Mouse (Mus musculus) ES-Bruce4 (cell line): Measurements from ENCODE around the gene Colgalt1. TPM values are rescaled to one million over a fixed set of nuclear protein-coding genes. Genes with fewer than 3 reads are reported as not detected.
A peak's percentile ranks its signal among the peaks of the same experiment; 100 is the strongest.

Source experiments
- H3K27ac ChIP-seq: 2 replicates; pipeline ENCODE4 v1.5.1; 2012; ENCODE audit warnings: low read length, inconsistent platforms; ENCODE audit not compliant: insufficient read depth
- H3K27me3 ChIP-seq: 2 replicates; pipeline ENCODE4 v1.6.1; 2012; ENCODE audit warnings: mild to moderate bottlenecking, low read length, inconsistent platforms; ENCODE audit not compliant: control insufficient read depth, poor library complexity, insufficient read depth, severe bottlenecking
- H3K36me3 ChIP-seq: 2 replicates; pipeline ENCODE4 v1.6.1; 2012; ENCODE audit warnings: inconsistent platforms, mild to moderate bottlenecking, low read length, moderate library complexity; ENCODE audit not compliant: control insufficient read depth, poor library complexity, insufficient read depth, severe bottlenecking
- H3K4me1 ChIP-seq: one replicate; pipeline ENCODE4 v1.8.1; 2011; ENCODE audit warnings: low read length; ENCODE audit not compliant: control insufficient read depth, insufficient read depth
- H3K4me3 ChIP-seq: 2 replicates; pipeline ENCODE4 v1.5.1; 2011; ENCODE audit warnings: low read depth, mild to moderate bottlenecking, low read length
- H3K9ac ChIP-seq: 2 replicates; pipeline ENCODE4 v1.6.1; 2012; ENCODE audit warnings: low read depth, mild to moderate bottlenecking, inconsistent platforms; ENCODE audit not compliant: poor library complexity, severe bottlenecking
- H3K9me3 ChIP-seq: replicated peaks from 2 replicates; pipeline ENCODE4 v1.6.1; 2012; ENCODE audit warnings: mild to moderate bottlenecking, low read length, inconsistent platforms; ENCODE audit not compliant: control insufficient read depth, poor library complexity, insufficient read depth, severe bottlenecking
- CTCF ChIP-seq: IDR thresholded peaks from one replicate; pipeline ENCODE4 v1.8.1; 2011; ENCODE audit warnings: low read depth, low read length
- EP300 ChIP-seq: IDR thresholded peaks from 2 replicates; pipeline ENCODE4 v1.6.1; 2011; ENCODE audit warnings: low read depth, low read length; ENCODE audit not compliant: insufficient read depth
- POLR2A ChIP-seq: IDR thresholded peaks from one replicate; pipeline ENCODE4 v1.8.1; 2011; ENCODE audit warnings: low read length; ENCODE audit not compliant: insufficient read depth
- polyA plus RNA-seq: library from polyadenylated mRNA; stranded (reverse); fragments of >200 nt; gene quantifications from 2 replicates; pipeline ENCODE4 v1.2.4, GENCODE M21; 2011; ENCODE audit warnings: low read depth; ENCODE audit not compliant: missing spikeins, insufficient read depth, insufficient read length

Gene Colgalt1
- polyA plus RNA-seq, 1 experiment: 83.2 TPM

DNA sequence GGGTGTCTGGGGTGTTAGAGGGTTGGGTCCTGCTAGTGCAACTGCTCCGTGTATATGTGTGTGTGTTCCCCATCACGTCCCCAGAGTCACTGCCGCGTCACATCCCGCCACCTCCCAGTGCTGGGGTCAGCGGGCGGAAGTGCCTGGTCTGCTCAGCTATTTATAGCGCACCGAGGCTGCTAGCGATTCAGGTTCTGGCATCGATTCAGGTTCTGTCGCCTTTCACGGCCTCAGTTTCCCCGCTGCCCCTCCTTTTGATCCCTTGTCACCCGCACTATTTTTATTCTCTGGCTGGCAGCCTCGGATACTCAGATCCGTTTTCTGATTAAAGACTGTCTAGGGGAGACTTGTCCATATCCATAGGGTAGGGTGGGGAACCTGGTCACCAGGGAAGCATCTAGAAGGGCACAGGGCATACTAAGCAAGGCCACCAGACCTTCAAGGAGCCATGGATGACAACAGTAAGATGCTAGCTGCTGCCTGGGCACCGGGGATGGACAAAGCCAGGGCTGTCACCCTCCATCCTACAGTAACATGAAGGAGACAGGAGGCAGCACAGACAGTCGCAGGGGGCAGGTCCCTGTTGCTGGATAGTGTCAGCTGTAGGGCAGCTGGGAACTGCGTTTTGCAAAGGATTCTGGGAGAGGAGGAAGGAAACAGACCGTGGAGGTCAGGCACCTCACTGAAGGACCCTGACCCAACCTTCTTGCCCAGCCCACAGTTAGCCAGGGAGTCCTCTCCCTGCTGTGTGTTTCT, 57.6 kb downstream of the Colgalt1 start:
- no peak overlapping the region for H3K27ac ChIP-seq
- peak overlapping the region; percentile 20; the same call in 1 of the 2 replicates for H3K9ac ChIP-seq
- H3K4me1 ChIP-seq: peaks cover 15% of the 10 kb centered on the region
- H3K27me3 ChIP-seq: no peaks in the 10 kb centered on the region
- TF ChIP-seq EP300: no peak
- TF ChIP-seq CTCF: no peak
- TF ChIP-seq POLR2A: no peak
- no peaks in the 10 kb centered on the region for H3K9me3 ChIP-seq
- H3K4me3 ChIP-seq: peak overlapping the region; percentile 26; the same call in 1 of the 2 replicates
- no peaks in the 10 kb centered on the region for H3K36me3 ChIP-seq

DNA sequence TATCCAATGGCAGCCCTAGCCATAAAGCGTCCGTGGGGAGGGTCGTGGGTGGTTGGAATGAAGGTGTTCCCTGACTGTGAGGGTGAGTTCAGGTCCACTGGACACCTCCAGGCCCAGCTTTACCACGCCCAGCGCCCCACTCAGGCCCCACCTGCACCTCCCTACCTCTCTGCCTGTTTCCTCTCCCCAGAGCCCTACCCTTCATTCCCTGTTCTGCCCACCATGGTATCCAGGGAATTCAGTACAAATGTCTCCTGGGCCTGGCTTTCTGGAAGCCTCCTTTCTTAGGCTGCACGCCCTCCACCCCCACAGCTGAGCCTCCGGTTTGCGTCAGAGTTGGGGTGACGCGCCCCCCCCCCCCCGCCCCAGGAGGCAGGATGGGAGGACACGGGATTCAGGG, 59.4 kb downstream of the Colgalt1 start:
- no peaks in the 10 kb centered on the region for H3K36me3 ChIP-seq
- TF ChIP-seq EP300 (no peak), CTCF (no peak), POLR2A (no peak)
- H3K27me3 ChIP-seq: no peaks in the 10 kb centered on the region
- H3K27ac ChIP-seq: 0 out of 2 replicates have a peak overlapping the region, but pooled peaks have one; percentile 33
- no peaks in the 10 kb centered on the region for H3K9me3 ChIP-seq
- peaks cover 14% of the 10 kb centered on the region for H3K4me1 ChIP-seq
- H3K9ac ChIP-seq: peak overlapping the region; percentile 62
- H3K4me3 ChIP-seq: peak overlapping the region; percentile 73

DNA sequence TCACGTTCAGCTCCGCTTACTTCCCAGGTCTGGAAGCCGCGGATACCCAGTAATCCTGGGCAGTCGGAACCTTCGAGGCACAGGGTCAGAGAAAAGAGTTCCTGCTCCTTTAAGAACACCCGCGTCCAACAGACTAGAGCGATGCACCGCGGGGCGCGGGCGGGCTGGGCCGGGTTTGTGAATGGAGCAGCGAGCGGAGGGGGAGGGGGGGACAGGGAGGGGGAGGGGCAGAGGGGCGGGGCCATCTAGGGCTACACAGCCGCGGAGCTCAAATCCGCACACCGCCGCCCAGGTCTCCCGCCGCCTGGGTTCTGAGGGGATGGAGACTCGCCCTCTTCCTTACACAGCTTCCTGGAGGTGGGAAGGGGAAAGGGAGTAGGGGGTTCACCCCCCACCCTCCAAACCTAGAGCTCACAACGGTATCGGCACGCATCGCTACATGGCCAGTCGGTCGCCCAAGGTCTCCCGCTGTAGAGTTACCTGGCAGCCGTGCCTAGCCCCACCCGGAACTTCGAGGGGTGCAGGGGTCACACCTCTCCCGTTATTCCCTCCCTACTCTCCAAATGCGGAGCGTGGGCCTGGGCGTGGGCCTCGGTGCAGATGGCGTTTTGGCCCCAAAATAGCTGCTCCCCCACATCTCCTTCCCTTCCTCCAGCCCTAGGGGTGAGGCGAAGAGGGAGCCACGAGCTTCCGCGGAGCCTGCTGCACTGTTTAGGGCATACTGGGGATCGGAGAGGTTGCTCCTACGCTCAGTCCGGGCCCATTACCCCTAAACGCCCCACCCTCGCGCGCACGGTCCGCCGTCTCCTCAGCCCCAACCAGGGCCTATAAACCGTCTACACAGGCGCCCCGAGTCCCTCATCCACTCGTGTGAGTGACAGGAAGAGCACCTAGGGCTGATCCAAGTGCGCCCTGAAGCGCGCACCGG, 60.1 kb downstream of the Colgalt1 start:
- Histone ChIP-seq H3K9me3 (no peaks in the 10 kb centered on the region), H3K4me1 (peaks cover 15% of the 10 kb centered on the region), H3K36me3 (no peaks in the 10 kb centered on the region), H3K27ac (0 out of 2 replicates have a peak overlapping the region, but pooled peaks have one; percentile 33), H3K27me3 (no peaks in the 10 kb centered on the region), H3K9ac (peak overlapping the region; percentile 62), H3K4me3 (peak overlapping the region; percentile 84)
- no peak for TF ChIP-seq CTCF
- peak; percentile 62; the same call in 1 of the 2 replicates for TF ChIP-seq EP300

DNA sequence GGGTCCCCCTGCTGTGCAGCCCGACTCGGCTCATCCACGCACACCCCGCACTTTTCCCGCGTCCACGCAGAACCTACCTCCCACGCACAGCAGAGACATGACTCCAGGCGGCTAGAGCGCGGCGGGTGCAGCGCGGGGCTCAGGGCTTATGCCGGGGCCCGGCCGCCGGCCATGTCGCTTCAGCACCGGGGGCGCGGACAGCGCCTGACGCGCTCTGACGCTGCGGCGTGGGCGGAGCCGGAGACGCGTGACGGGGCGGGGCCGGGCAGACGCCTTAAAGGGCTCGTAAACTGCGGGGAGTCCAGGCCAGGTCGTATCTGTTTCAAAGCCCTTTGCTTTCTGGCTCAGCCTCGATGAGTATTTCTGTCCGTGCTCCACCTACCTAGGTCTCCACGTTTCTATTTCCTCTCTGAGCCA, 60.8 kb downstream of the Colgalt1 start, which contains the start of gene Unc13a:
Gene Unc13a (minus strand): TSS at position 209 of the 417 bp plus-strand sequence.
- Histone ChIP-seq H3K27me3 (no peaks in the 10 kb centered on the region), H3K27ac (peak within 1 kb of the TSS; percentile 83), H3K9ac (peak within 1 kb of the TSS; percentile 62), H3K4me1 (peaks cover 14% of the 10 kb centered on the region), H3K36me3 (no peaks in the 10 kb centered on the region), H3K9me3 (no peaks in the 10 kb centered on the region), H3K4me3 (peak within 1 kb of the TSS; percentile 84)
- peak; percentile 94 for TF ChIP-seq POLR2A
- TF ChIP-seq CTCF: no peak
- TF ChIP-seq EP300: peak; percentile 63; the same call in 1 of the 2 replicates

DNA sequence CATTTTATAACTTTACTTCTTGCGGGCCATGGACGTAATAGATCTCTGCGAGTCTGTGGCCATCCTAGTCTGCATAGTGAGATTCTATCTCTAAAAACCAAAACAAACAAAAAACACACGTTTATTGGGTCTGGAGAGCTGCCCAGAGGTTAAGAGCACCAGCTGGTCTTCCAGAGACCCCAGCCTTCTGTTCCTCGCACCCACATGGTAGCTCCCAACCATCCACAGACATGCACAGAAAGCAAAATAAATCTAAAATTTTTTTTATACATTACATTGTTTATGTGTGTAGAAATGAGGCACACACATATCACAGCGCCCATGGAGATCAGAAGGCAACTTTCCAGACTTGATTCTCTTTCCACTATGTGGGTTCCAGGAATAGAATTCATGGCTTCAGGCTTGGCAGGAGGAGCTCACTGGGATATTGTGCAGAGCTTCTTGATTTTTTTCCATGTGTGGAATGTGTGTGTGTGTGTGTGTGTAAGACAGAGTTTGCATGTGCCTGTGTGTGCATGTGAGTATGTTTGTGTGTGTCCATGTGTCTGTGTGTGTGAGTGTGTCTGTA, 61.5 kb downstream of the Colgalt1 start:
- H3K4me1 ChIP-seq: peaks cover 14% of the 10 kb centered on the region
- H3K27ac ChIP-seq: peak overlapping the region; percentile 83
- H3K27me3 ChIP-seq: no peaks in the 10 kb centered on the region
- no peak for TF ChIP-seq EP300
- no peak for TF ChIP-seq CTCF
- TF ChIP-seq POLR2A: no peak
- H3K36me3 ChIP-seq: no peaks in the 10 kb centered on the region
- H3K9ac ChIP-seq: peak overlapping the region; percentile 46; the same call in 1 of the 2 replicates
- H3K4me3 ChIP-seq: no peak overlapping the region
- H3K9me3 ChIP-seq: no peaks in the 10 kb centered on the region
